Mouse (Mus musculus) liver, embryonic 13.5 days (tissue): Measurements from ENCODE around the gene Sgta. TPM values are rescaled to one million over a fixed set of nuclear protein-coding genes. Genes with fewer than 3 reads are reported as not detected.

Experiments
- ATAC-seq: fragments of 200-750 bp; cut with Nextera tagmentation; 2 replicates; pipeline ENCODE4 v1.8.0; 2017; ENCODE audit warnings: low read depth, mild to moderate bottlenecking, moderate number of reproducible peaks, moderate library complexity
- DNase-seq: peaks from one replicate; pipeline ENCODE4 v3.0.0; 2022
- H3K27ac ChIP-seq: fragments of 300-500 bp; sonication (generic); 2 replicates; pipeline ENCODE4 v1.5.1; 2015; ENCODE audit warnings: moderate library complexity, mild to moderate bottlenecking, inconsistent platforms
- H3K27me3 ChIP-seq: fragments of 300-500 bp; sonication (generic); 2 replicates; pipeline ENCODE4 v1.6.1; 2015; ENCODE audit warnings: mild to moderate bottlenecking, inconsistent platforms
- H3K36me3 ChIP-seq: fragments of 300-500 bp; sonication (generic); 2 replicates; pipeline ENCODE4 v1.6.1; 2015; ENCODE audit warnings: mild to moderate bottlenecking, inconsistent platforms
- H3K4me1 ChIP-seq: fragments of 300-500 bp; sonication (generic); replicated peaks from 2 replicates; pipeline ENCODE4 v1.6.1; 2015; ENCODE audit warnings: inconsistent platforms
- H3K4me2 ChIP-seq: fragments of 300-500 bp; sonication (generic); 2 replicates; pipeline ENCODE4 v1.6.1; 2015; ENCODE audit warnings: inconsistent platforms, mild to moderate bottlenecking, moderate library complexity
- H3K4me3 ChIP-seq: fragments of 300-500 bp; sonication (generic); replicated peaks from 2 replicates; pipeline ENCODE4 v1.5.1; 2015; ENCODE audit warnings: mild to moderate bottlenecking, inconsistent platforms
- H3K9ac ChIP-seq: fragments of 300-500 bp; sonication (generic); 2 replicates; pipeline ENCODE4 v1.6.1; 2015; ENCODE audit warnings: mild to moderate bottlenecking, inconsistent platforms
- H3K9me3 ChIP-seq: fragments of 300-500 bp; sonication (generic); replicated peaks from 2 replicates; pipeline ENCODE4 v1.6.1; 2016; ENCODE audit warnings: inconsistent platforms
- WGBS: fragments of 180-500 bp; shearing (Covaris S2); methylation state at CpG from one replicate; pipeline ENCODE4 v1.1.7; 2015; ENCODE audit not compliant: insufficient replicate concordance; 5-methylcytosine and 5-hydroxymethylcytosine counted together
- microRNA-seq: library from miRNA; unstranded; fragments of <30 nt; microRNA quantifications from one replicate; pipeline ENCODE4, GENCODE M21; 2016
- polyA plus RNA-seq: library from polyadenylated mRNA; unstranded; fragments of >200 nt; fragmentation: Nextera tagmentation; extraction: Ambion mirVana; gene quantifications from 2 replicates; pipeline ENCODE4 v1.2.1, GENCODE M21; 2015

The Sgta gene
- polyA plus RNA-seq, 1 experiment from 2014 or later: 69.1 TPM

GRCm38 (mm10) chr10:80998778-80999177 lies 61.2 kb downstream of the Sgta start:
- peak; percentile 45; the same call in 1 of the 2 replicates for ATAC-seq
- H3K4me2 ChIP-seq: no peak overlapping the region

GRCm38 (mm10) chr10:80998021-80998420 lies 62.0 kb downstream of the Sgta start:
- H3K27ac ChIP-seq: no peak overlapping the region

More at GRCm38 (mm10) chr10:80998778-80999177, 61.2 kb downstream of the Sgta start:
- WGBS: 5% methylated on average over 12 of the region's 12 CpGs
- H3K4me1 ChIP-seq: peaks cover 33% of the 10 kb centered on the region
- no peak overlapping the region for H3K27ac ChIP-seq
- no peak overlapping the region for H3K4me3 ChIP-seq
- peaks cover 30% of the 10 kb centered on the region for H3K27me3 ChIP-seq
- DNase-seq: peak; percentile 56
- no peak overlapping the region for H3K9ac ChIP-seq
- no peaks in the 10 kb centered on the region for H3K36me3 ChIP-seq
- no peaks in the 10 kb centered on the region for H3K9me3 ChIP-seq

GRCm38 (mm10) chr10:80997332-80997731 lies 62.6 kb downstream of the Sgta start:
- DNase-seq (no peak), ATAC-seq (no peak)
- no peak overlapping the region for H3K4me2 ChIP-seq
- peaks cover 43% of the 10 kb centered on the region for H3K27me3 ChIP-seq
- no peak overlapping the region for H3K4me3 ChIP-seq
- H3K9ac ChIP-seq: no peak overlapping the region
- no peaks in the 10 kb centered on the region for H3K36me3 ChIP-seq
- H3K9me3 ChIP-seq: no peaks in the 10 kb centered on the region
- 64% methylated on average over 8 of the region's 8 CpGs for WGBS
- no peak overlapping the region for H3K27ac ChIP-seq
- peaks cover 33% of the 10 kb centered on the region for H3K4me1 ChIP-seq

More at GRCm38 (mm10) chr10:80998021-80998420, 62.0 kb downstream of the Sgta start:
- Histone ChIP-seq H3K4me1 (peaks cover 33% of the 10 kb centered on the region), H3K36me3 (no peaks in the 10 kb centered on the region), H3K4me2 (no peak overlapping the region), H3K27me3 (peaks cover 37% of the 10 kb centered on the region), H3K9me3 (no peaks in the 10 kb centered on the region), H3K4me3 (no peak overlapping the region), H3K9ac (no peak overlapping the region)
- 46% methylated on average over 14 of the region's 14 CpGs for WGBS
- ATAC-seq (no peak), DNase-seq (no peak)

- no peak for ATAC-seq
Observed at GRCm38 (mm10) chr10:80996501-80996900, 63.5 kb downstream of the Sgta start.

GRCm38 (mm10) chr10:80995091-80995632 lies 64.8 kb downstream of the Sgta start:
- 8% methylated on average over 21 of the region's 21 CpGs for WGBS

More at GRCm38 (mm10) chr10:80996501-80996900, 63.5 kb downstream of the Sgta start:
- H3K9me3 ChIP-seq: no peaks in the 10 kb centered on the region
- no peak overlapping the region for H3K27ac ChIP-seq
- DNase-seq: no peak
- peaks cover 33% of the 10 kb centered on the region for H3K4me1 ChIP-seq
- H3K4me2 ChIP-seq: no peak overlapping the region
- H3K36me3 ChIP-seq: no peaks in the 10 kb centered on the region
- H3K9ac ChIP-seq: no peak overlapping the region
- H3K4me3 ChIP-seq: no peak overlapping the region
- H3K27me3 ChIP-seq: peaks cover 42% of the 10 kb centered on the region
- WGBS: 80% methylated on average over 8 of the region's 8 CpGs

GRCm38 (mm10) chr10:80994621-80995020 lies 65.4 kb downstream of the Sgta start:
- Histone ChIP-seq H3K27me3 (peaks cover 37% of the 10 kb centered on the region), H3K4me3 (no peak overlapping the region), H3K4me2 (peak overlapping the region; percentile 8; the same call in 1 of the 2 replicates), H3K9ac (no peak overlapping the region), H3K36me3 (no peaks in the 10 kb centered on the region), H3K4me1 (peaks cover 18% of the 10 kb centered on the region), H3K9me3 (no peaks in the 10 kb centered on the region), H3K27ac (no peak overlapping the region)
- no peak for DNase-seq
- WGBS: 26% methylated on average over 4 of the region's 4 CpGs
- no peak for ATAC-seq

More at GRCm38 (mm10) chr10:80995091-80995632, 64.8 kb downstream of the Sgta start:
- peak overlapping the region; percentile 8; the same call in 1 of the 2 replicates for H3K4me2 ChIP-seq
- DNase-seq (peak; percentile 55), ATAC-seq (no peak)
- no peaks in the 10 kb centered on the region for H3K9me3 ChIP-seq
- H3K36me3 ChIP-seq: no peaks in the 10 kb centered on the region
- no peak overlapping the region for H3K27ac ChIP-seq
- H3K27me3 ChIP-seq: peaks cover 37% of the 10 kb centered on the region
- no peak overlapping the region for H3K9ac ChIP-seq
- no peak overlapping the region for H3K4me3 ChIP-seq
- H3K4me1 ChIP-seq: peaks cover 23% of the 10 kb centered on the region

Small RNAs within 50 kb of the gene (microRNA-seq; reads per million reads assigned to microRNA genes)
- gene Mir5615-1 (not detected), gene Mir5615-2 (not detected)

Other genes starting within 250 kb of the Sgta start
- 0.20 and 0.38 TPM in 2 replicates for gene Jsrp1, start 246.7 kb downstream of the Sgta start, polyA plus RNA-seq
- 1,324 and 1,529 TPM in 2 replicates for gene Oaz1, start 233.5 kb downstream of the Sgta start, polyA plus RNA-seq
- not detected in 2 replicates for gene Lingo3, start 216.1 kb downstream of the Sgta start, polyA plus RNA-seq
- gene Lsm7, start 205.0 kb downstream of the Sgta start, polyA plus RNA-seq: 192 and 208 TPM in 2 replicates
- gene Sppl2b, start 204.9 kb downstream of the Sgta start, polyA plus RNA-seq: 56.8 and 58.9 TPM in 2 replicates
- 0.05 TPM in 1 of 2 replicates, not detected in the other for gene Tmprss9, start 188.3 kb downstream of the Sgta start, polyA plus RNA-seq
- gene Timm13, start 159.2 kb downstream of the Sgta start, polyA plus RNA-seq: 249 and 266 TPM in 2 replicates
- 14.0 and 15.4 TPM in 2 replicates for gene Lmnb2, start 141.9 kb downstream of the Sgta start, polyA plus RNA-seq
- gene Gadd45b, start 130.1 kb downstream of the Sgta start, polyA plus RNA-seq: 1.6 and 1.8 TPM in 2 replicates
- 0.44 and 0.46 TPM in 2 replicates for gene Gng7, start 45.2 kb downstream of the Sgta start, polyA plus RNA-seq
- gene Diras1, start 34.5 kb downstream of the Sgta start, polyA plus RNA-seq: 0.06 TPM in 1 of 2 replicates, not detected in the other
- 5.7 and 5.8 TPM in 2 replicates for gene Slc39a3, start 22.8 kb downstream of the Sgta start, polyA plus RNA-seq
- 35.1 and 38.2 TPM in 2 replicates for gene Thop1, start 9.9 kb upstream of the Sgta start, polyA plus RNA-seq
- gene Creb3l3, start 38.7 kb upstream of the Sgta start, polyA plus RNA-seq: 22.3 and 22.5 TPM in 2 replicates
- 127 and 130 TPM in 2 replicates for gene Map2k2, start 45.7 kb upstream of the Sgta start, polyA plus RNA-seq
- gene Zbtb7a, start 75.0 kb upstream of the Sgta start, polyA plus RNA-seq: 49.1 and 49.6 TPM in 2 replicates
- 23.5 and 23.8 TPM in 2 replicates for gene Pias4, start 107.7 kb upstream of the Sgta start, polyA plus RNA-seq
- gene Eef2, start 116.5 kb upstream of the Sgta start, polyA plus RNA-seq: 369 and 384 TPM in 2 replicates
- 19.3 and 20.9 TPM in 2 replicates for gene Dapk3, start 122.8 kb upstream of the Sgta start, polyA plus RNA-seq
- gene 4930442H23Rik, start 123.7 kb upstream of the Sgta start, polyA plus RNA-seq: 0.08 TPM in 1 of 2 replicates, not detected in the other
- not detected in 2 replicates for gene Nmrk2, start 141.9 kb upstream of the Sgta start, polyA plus RNA-seq
- 0.05 and 0.08 TPM in 2 replicates for gene Atcay, start 170.7 kb upstream of the Sgta start, polyA plus RNA-seq
- 0.28 and 0.43 TPM in 2 replicates for gene Zfr2, start 173.0 kb upstream of the Sgta start, polyA plus RNA-seq
- 1.2 and 1.8 TPM in 2 replicates for gene Matk, start 192.8 kb upstream of the Sgta start, polyA plus RNA-seq
- gene Mrpl54, start 206.8 kb upstream of the Sgta start, polyA plus RNA-seq: 130 and 134 TPM in 2 replicates
- gene Apba3, start 206.8 kb upstream of the Sgta start, polyA plus RNA-seq: 24.5 and 26.7 TPM in 2 replicates
- gene Tjp3, start 231.4 kb upstream of the Sgta start, polyA plus RNA-seq: 0.35 and 0.43 TPM in 2 replicates
- gene Pip5k1c, start 232.8 kb upstream of the Sgta start, polyA plus RNA-seq: 13.2 and 16.7 TPM in 2 replicates